Comparison of ENCODE assay signal across 23 mouse cellular contexts in genomic region chr5:32151244-32151643, GRCm38 (mm10).
"Had no signal": no experiment of that assay in that cellular context is flagged by ENCODE, and none has a peak within 500 bp of the region (broad histone marks: within the 10 kb centered on the region; RNA-seq: fewer than 3 reads in every experiment).

No protein-coding gene starts in this region.

- H3K4me3 ChIP-seq: limb, embryonic 10.5 days; limb, embryonic 13.5 days; liver, embryonic 12.5 days; liver, embryonic 15.5 days; lung, embryonic 15.5 days; megakaryocyte, embryonic 14.5 days; midbrain, embryonic 10.5 days; neural tube, embryonic 13.5 days; stomach, embryonic 15.5 days had no signal

- H3K27ac ChIP-seq: limb, embryonic 10.5 days; limb, embryonic 13.5 days; liver, embryonic 12.5 days; liver, embryonic 15.5 days; lung, embryonic 15.5 days; midbrain, embryonic 10.5 days; neural tube, embryonic 13.5 days; stomach, embryonic 15.5 days had no signal

- DNase-seq: kidney, adult 9 months; kidney, postnatal 14 days; kidney, postnatal 4 days; liver; lung, adult 18-20 months; lung, postnatal 10 days; lung, postnatal 36 days; midbrain, embryonic 14.5 days; retina, postnatal 1 day; right cerebral cortex, postnatal 25 days; spleen, adult 18-20 months; thymus, adult 2 months; thymus, postnatal 14 days; thymus, postnatal 4 days had no signal

- H3K9me3 ChIP-seq: limb, embryonic 10.5 days; limb, embryonic 13.5 days; liver, embryonic 12.5 days; liver, embryonic 15.5 days; lung, embryonic 15.5 days; megakaryocyte, embryonic 14.5 days; midbrain, embryonic 10.5 days; neural tube, embryonic 13.5 days; stomach, embryonic 15.5 days had no signal

- H3K4me2 ChIP-seq: limb, embryonic 13.5 days; liver, embryonic 12.5 days; liver, embryonic 15.5 days; lung, embryonic 15.5 days; neural tube, embryonic 13.5 days; stomach, embryonic 15.5 days had no signal

- H3K36me3 ChIP-seq: limb, embryonic 10.5 days; midbrain, embryonic 10.5 days; neural tube, embryonic 13.5 days had no signal

- H3K27me3 ChIP-seq: liver, embryonic 12.5 days; liver, embryonic 15.5 days; lung, embryonic 15.5 days; megakaryocyte, embryonic 14.5 days; neural tube, embryonic 13.5 days; stomach, embryonic 15.5 days had no signal

- H3K4me1 ChIP-seq: liver, embryonic 12.5 days; liver, embryonic 15.5 days; lung, embryonic 15.5 days had no signal

- H3K9ac ChIP-seq: limb, embryonic 13.5 days; liver, embryonic 12.5 days; liver, embryonic 15.5 days; lung, embryonic 15.5 days; neural tube, embryonic 13.5 days; stomach, embryonic 15.5 days had no signal

- ATAC-seq: liver, embryonic 12.5 days had no signal
